27 mouse cellular contexts compared by ENCODE assay signal in the genomic region with DNA sequence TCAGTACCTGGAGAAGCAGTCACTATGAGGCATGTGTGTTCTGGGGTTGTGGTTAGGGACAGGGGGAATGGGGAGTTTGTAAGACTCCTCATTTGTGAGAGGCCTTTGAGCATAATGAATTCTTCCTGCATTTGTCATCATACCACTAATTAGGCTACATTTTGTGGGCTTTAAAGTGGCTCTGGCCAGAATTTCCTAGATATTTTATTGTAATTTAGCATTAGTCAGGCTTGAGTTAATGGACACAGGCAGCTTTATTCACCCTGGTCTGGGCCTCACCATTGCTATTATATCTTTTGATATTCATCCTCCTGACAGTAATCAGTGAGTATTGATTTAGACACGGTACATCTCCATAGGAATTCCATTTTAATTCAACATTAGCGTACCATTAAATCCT.
"Had no signal": no experiment of that assay in that cellular context is flagged by ENCODE, and none has a peak within 500 bp of the region (broad histone marks: within the 10 kb centered on the region; RNA-seq: fewer than 3 reads in every experiment).

No protein-coding gene starts in this region.

- H3K4me2 ChIP-seq: embryonic facial prominence, embryonic 12.5 days; embryonic facial prominence, embryonic 13.5 days; embryonic facial prominence, embryonic 15.5 days; forebrain, embryonic 12.5 days; forebrain, embryonic 13.5 days; forebrain, embryonic 15.5 days; heart, embryonic 11.5 days had no signal

- H3K9ac ChIP-seq: embryonic facial prominence, embryonic 12.5 days; embryonic facial prominence, embryonic 13.5 days; embryonic facial prominence, embryonic 15.5 days; forebrain, embryonic 12.5 days; forebrain, embryonic 13.5 days; forebrain, embryonic 15.5 days; forebrain, postnatal 0 days had no signal

- H3K9me3 ChIP-seq: embryonic facial prominence, embryonic 10.5 days; embryonic facial prominence, embryonic 12.5 days; embryonic facial prominence, embryonic 13.5 days; embryonic facial prominence, embryonic 15.5 days; forebrain, embryonic 10.5 days; forebrain, embryonic 12.5 days; forebrain, embryonic 13.5 days; forebrain, embryonic 15.5 days; heart, embryonic 10.5 days had no signal

- H3K27ac ChIP-seq: embryonic facial prominence, embryonic 10.5 days; embryonic facial prominence, embryonic 12.5 days; embryonic facial prominence, embryonic 13.5 days; embryonic facial prominence, embryonic 15.5 days; forebrain, embryonic 10.5 days; forebrain, embryonic 12.5 days; forebrain, embryonic 13.5 days; forebrain, embryonic 15.5 days; gastrocnemius, adult 2 months; heart, adult 2 months; heart, embryonic 10.5 days had no signal

- H3K36me3 ChIP-seq: embryonic facial prominence, embryonic 10.5 days; embryonic facial prominence, embryonic 12.5 days; embryonic facial prominence, embryonic 13.5 days; embryonic facial prominence, embryonic 15.5 days; forebrain, embryonic 10.5 days; forebrain, embryonic 12.5 days; forebrain, embryonic 15.5 days; heart, embryonic 10.5 days had no signal

- H3K4me3 ChIP-seq: embryonic facial prominence, embryonic 10.5 days; embryonic facial prominence, embryonic 12.5 days; embryonic facial prominence, embryonic 13.5 days; embryonic facial prominence, embryonic 15.5 days; erythroblast, embryonic 14.5 days; forebrain, embryonic 10.5 days; forebrain, embryonic 12.5 days; forebrain, embryonic 13.5 days; forebrain, embryonic 15.5 days; gastrocnemius, adult 2 months; heart, adult 2 months; heart, embryonic 10.5 days had no signal

- DNase-seq: cerebellum, adult 9-10 months; cerebellum, adult 9-11 months; cerebellum, postnatal 14 days; cerebellum, postnatal 25 days; cerebellum, postnatal 36 days; embryo, embryonic 11 days; forebrain, postnatal 0 days; gastrocnemius, adult 2 months; gastrocnemius, postnatal 10 days; gastrocnemius, postnatal 14 days; gastrocnemius, postnatal 25 days; gastrocnemius, postnatal 36 days; heart, adult 11 months; heart, adult 18-20 months; heart, adult 2 months had no signal

- ATAC-seq: forebrain, embryonic 13.5 days; forebrain, embryonic 14.5 days; forebrain, embryonic 15.5 days; forebrain, postnatal 0 days had no signal

- H3K4me1 ChIP-seq: embryonic facial prominence, embryonic 10.5 days; embryonic facial prominence, embryonic 12.5 days; embryonic facial prominence, embryonic 13.5 days; embryonic facial prominence, embryonic 15.5 days; forebrain, embryonic 10.5 days; forebrain, embryonic 12.5 days; forebrain, embryonic 13.5 days; forebrain, embryonic 15.5 days; heart, embryonic 10.5 days had no signal

- H3K27me3 ChIP-seq: embryonic facial prominence, embryonic 12.5 days; embryonic facial prominence, embryonic 13.5 days; embryonic facial prominence, embryonic 15.5 days; forebrain, embryonic 12.5 days; forebrain, embryonic 13.5 days; forebrain, embryonic 15.5 days had no signal
